Mouse (Mus musculus) megakaryocyte progenitor cell, adult 5-6 weeks (primary cell): ENCODE measurements around the gene Hsd17b14. TPM values are rescaled to one million over a fixed set of nuclear protein-coding genes. Genes with fewer than 3 reads are reported as not detected.

Experiments used
- ATAC-seq: replicated peaks from 2 replicates; pipeline ENCODE4 v1.8.0; 2016; ENCODE audit warnings: mild to moderate bottlenecking, moderate TSS enrichment, inconsistent platforms; ENCODE audit not compliant: poor library complexity
- total RNA-seq, 2 experiments: library from RNA; stranded (forward) in 1 of 2; stranded (reverse) in 1 of 2; fragments of 157-497, 149-512 nt in 1 of 2; fragments of 200-1000 nt in 1 of 2; gene quantifications; 2 replicates each; pipeline versions ENCODE4 v1.2.3 to v1.2.4; 2015 to 2017

The Hsd17b14 gene
- total RNA-seq, 2 experiments from 2014 or later = 0.22 to 1.2 TPM

DNA sequence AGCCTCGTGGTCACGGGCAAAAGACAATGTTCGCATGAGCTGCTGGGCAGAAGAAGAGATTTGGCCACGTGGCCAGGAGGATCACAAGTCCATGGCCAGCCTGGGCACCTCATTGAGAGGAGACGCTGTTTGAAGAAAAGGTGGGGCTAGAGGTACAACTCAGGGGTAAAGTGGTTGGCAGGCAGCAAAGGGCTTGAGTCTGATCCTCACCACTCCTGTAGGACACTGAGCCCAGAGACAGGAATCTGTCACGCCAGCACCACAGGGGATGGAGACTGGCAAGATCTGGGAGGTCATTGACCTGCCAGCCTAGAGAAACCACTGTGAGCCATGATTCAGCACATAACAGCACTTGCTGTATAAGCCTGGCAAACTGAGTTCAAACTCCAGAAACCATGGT, 42.8 kb downstream of the Hsd17b14 start:
- no peak for ATAC-seq

DNA sequence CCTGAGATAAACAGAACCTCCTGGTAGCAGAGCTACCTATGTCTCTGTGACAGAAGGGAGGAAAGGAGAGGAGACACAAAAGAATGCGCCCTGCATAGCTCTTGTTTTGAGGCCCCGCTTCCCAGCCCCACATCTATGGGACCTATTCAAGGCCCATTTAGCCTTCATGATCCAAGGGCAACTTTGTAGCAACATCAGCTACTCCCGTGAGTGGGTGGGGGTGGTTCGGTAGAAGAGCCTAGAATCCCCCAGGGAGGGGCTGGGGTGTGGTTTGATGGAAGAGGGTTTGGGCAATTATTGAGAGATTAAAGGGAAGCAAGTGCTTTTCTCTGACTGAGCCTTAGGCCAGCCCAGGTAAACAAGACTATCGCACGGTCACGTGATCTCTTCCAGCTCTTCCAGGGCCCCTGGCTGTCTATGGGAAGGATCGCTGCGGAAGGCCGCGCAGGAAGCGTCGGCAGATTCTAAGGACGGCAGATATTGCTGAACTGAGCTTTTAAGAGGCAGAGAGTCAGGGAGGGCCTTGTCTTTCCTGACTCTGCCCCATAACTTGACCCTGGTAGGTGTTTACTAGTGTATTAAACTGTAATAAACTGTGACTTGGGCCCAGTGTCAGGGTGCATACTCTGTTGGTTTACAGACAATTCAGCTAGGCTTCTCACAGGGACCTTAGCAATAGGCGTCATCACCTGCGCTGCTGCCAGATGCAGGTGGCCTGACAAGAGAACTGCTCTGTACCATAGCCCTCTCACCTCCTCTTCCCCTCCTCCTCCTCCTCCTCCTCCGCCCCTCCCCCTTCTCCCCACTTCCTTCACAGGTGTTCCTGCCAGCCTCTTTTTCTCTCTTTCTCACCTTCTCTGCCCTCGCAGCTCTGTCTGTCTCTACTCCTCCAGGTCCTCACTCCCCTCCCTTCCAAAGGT, 44.5 kb downstream of the Hsd17b14 start:
- ATAC-seq = no peak

DNA sequence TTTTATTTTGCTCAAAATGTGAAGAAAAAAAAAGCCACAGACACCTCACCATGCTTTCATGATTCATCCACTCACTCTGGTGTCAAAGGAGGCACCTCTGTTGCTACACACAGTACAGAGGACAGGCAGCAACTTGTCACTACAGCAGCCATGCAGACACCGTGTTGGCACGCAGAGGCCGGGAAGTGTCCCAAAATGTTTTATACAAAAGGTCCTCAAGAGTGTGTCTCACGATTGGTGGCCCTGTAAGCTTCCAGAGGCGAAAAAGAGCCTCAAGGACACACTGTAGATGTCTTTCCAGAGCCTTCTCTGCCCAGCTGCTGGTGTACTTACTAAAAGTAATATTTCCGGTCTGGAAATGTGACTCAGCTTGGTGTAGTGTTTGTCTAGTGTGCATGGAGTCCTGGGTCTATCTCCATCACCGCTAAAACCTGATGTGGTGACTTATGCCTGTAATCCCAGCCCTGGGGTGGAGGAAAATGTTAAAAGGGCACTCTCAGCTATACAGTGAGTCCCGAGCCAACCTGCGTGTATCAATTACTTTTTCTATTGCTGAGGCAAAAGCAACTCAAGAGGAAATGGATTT, 51.1 kb downstream of the Hsd17b14 start:
- no peak for ATAC-seq

DNA sequence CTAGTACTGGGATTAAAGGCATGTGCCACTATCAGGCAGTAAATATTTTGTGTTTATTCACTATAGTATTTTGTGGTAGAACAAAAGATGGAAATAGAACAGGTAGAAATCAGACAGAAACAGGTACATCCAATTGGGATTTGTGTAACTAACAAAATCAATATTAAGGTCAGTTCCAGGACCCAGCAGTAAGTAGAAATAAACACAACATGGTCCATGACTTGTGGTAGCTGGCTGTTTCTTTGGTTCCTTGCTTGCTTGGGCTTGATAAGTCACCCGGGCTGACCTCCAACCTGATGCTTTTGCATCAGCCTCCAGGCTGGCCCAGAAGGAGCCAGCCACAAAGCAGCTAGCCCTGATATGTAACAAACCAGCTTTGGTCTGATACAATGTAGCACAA, 54.8 kb downstream of the Hsd17b14 start:
- no peak for ATAC-seq

DNA sequence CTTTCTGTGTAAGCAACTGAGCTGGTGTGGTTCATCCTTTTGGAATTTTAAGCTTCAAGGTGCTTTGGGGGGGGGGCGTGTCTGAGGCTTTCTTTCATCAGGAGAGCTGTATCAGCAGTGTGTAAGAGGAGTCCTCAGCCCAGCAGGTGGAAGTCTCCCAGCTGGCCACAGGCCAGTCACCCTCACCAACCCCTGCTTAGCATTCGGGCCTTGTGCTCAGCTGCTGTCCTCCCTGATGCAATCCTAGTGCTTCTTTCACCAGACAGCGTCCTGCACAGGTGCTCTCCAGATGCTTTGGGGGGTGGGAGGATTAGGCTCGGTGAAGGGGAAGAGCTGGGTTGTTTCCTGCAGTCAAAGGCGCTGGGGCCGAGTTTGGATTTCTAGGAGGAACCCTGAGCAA, 61.6 kb downstream of the Hsd17b14 start:
- ATAC-seq = no peak

DNA sequence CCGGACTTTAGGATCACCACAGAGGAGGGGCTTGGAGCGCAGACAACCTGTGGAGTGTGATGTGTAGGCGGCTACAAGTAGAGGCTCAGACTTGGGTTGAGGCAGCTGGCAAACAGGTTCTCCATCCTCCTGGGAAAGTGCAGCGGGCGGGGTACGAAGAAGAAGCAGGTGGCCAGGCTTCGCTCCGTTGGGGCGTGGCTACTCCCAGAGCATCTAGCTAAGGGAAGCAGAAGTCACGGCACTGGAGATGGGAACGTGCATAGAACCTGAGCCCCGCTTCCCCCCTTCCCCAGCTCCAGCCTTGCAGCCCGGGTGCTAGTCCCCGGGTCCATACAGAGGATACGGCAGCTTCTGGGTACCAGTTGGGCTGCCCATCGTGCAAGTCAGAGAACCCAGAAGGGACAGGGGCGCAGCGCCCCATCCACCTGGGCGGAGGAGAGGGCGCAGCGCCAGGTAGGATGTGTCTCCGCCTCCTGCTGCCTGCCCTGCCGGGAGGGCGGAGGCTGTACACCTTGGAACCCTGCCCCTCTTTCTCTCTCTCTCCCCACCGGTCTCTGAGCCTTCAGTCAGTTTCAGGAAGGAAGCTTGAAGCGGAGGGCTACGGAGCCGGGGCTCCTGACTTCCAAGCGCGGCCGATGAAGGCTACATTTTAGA, 62.5 kb downstream of the Hsd17b14 start, which contains the start of gene Fut1:
Fut1 (plus strand) TSS at position 248 of the 654 bp plus-strand sequence.
- ATAC-seq = no peak

Other genes starting within 250 kb of the Hsd17b14 start
Only the 30 nearest of the 35 such genes appear.
- gene Lin7b, start 184.3 kb upstream of the Hsd17b14 start, total RNA-seq (2015) = not detected in 2 replicates
- gene Lin7b, start 184.3 kb upstream of the Hsd17b14 start, total RNA-seq (2017) = not detected in 2 replicates
- 105 and 107 TPM in 2 replicates for gene Snrnp70, start 159.2 kb upstream of the Hsd17b14 start, total RNA-seq (2015)
- 387 and 490 TPM in 2 replicates for gene Snrnp70, start 159.2 kb upstream of the Hsd17b14 start, total RNA-seq (2017)
- not detected in 2 replicates for gene Kcna7, start 149.2 kb upstream of the Hsd17b14 start, total RNA-seq (2015)
- not detected in 2 replicates for gene Kcna7, start 149.2 kb upstream of the Hsd17b14 start, total RNA-seq (2017)
- 0.10 TPM in 1 of 2 replicates, not detected in the other for gene Ntf5, start 141.2 kb upstream of the Hsd17b14 start, total RNA-seq (2015)
- gene Ntf5, start 141.2 kb upstream of the Hsd17b14 start, total RNA-seq (2017) = not detected in 2 replicates
- not detected in 2 replicates for gene Lhb, start 134.1 kb upstream of the Hsd17b14 start, total RNA-seq (2015)
- not detected in 2 replicates for gene Lhb, start 134.1 kb upstream of the Hsd17b14 start, total RNA-seq (2017)
- gene Gys1, start 120.0 kb upstream of the Hsd17b14 start, total RNA-seq (2015) = 22.6 and 26.2 TPM in 2 replicates
- 22.3 and 24.4 TPM in 2 replicates for gene Gys1, start 120.0 kb upstream of the Hsd17b14 start, total RNA-seq (2017)
- gene Ruvbl2, start 116.8 kb upstream of the Hsd17b14 start, total RNA-seq (2015) = 180 and 205 TPM in 2 replicates
- 170 and 193 TPM in 2 replicates for gene Ruvbl2, start 116.8 kb upstream of the Hsd17b14 start, total RNA-seq (2017)
- 1,479 and 1,608 TPM in 2 replicates for gene Ftl1, start 95.0 kb upstream of the Hsd17b14 start, total RNA-seq (2015)
- gene Ftl1, start 95.0 kb upstream of the Hsd17b14 start, total RNA-seq (2017) = 770 and 961 TPM in 2 replicates
- gene Bax, start 88.0 kb upstream of the Hsd17b14 start, total RNA-seq (2015) = 20.7 and 21.5 TPM in 2 replicates
- gene Bax, start 88.0 kb upstream of the Hsd17b14 start, total RNA-seq (2017) = 29.6 and 35.2 TPM in 2 replicates
- 0.07 TPM in 1 of 2 replicates, not detected in the other for gene Tulp2, start 73.0 kb upstream of the Hsd17b14 start, total RNA-seq (2015)
- not detected in 2 replicates for gene Tulp2, start 73.0 kb upstream of the Hsd17b14 start, total RNA-seq (2017)
- gene Gm45808, start 68.1 kb upstream of the Hsd17b14 start, total RNA-seq (2015) = not detected in 2 replicates
- not detected in 2 replicates for gene Gm45808, start 68.1 kb upstream of the Hsd17b14 start, total RNA-seq (2017)
- 18.6 and 22.4 TPM in 2 replicates for gene Dhdh, start 66.1 kb upstream of the Hsd17b14 start, total RNA-seq (2015)
- gene Dhdh, start 66.1 kb upstream of the Hsd17b14 start, total RNA-seq (2017) = 18.1 and 20.7 TPM in 2 replicates
- 112 and 114 TPM in 2 replicates for gene Nucb1, start 44.5 kb upstream of the Hsd17b14 start, total RNA-seq (2015)
- 387 and 408 TPM in 2 replicates for gene Nucb1, start 44.5 kb upstream of the Hsd17b14 start, total RNA-seq (2017)
- gene Ppp1r15a, start 28.6 kb upstream of the Hsd17b14 start, total RNA-seq (2015) = 46.2 and 56.7 TPM in 2 replicates
- gene Ppp1r15a, start 28.6 kb upstream of the Hsd17b14 start, total RNA-seq (2017) = 70.0 and 90.7 TPM in 2 replicates
- 0.67 TPM in 1 of 2 replicates, not detected in the other for gene Plekha4, start 28.6 kb upstream of the Hsd17b14 start, total RNA-seq (2015)
- 0.04 and 0.34 TPM in 2 replicates for gene Plekha4, start 28.6 kb upstream of the Hsd17b14 start, total RNA-seq (2017)
- gene Bcat2, start 15.3 kb downstream of the Hsd17b14 start, total RNA-seq (2015) = 43.5 and 55.9 TPM in 2 replicates
- gene Bcat2, start 15.3 kb downstream of the Hsd17b14 start, total RNA-seq (2017) = 37.0 and 44.0 TPM in 2 replicates
- not detected in 2 replicates for gene Fgf21, start 60.6 kb downstream of the Hsd17b14 start, total RNA-seq (2015)
- gene Fgf21, start 60.6 kb downstream of the Hsd17b14 start, total RNA-seq (2017) = not detected in 2 replicates
- not detected in 2 replicates for gene Fut1, start 62.4 kb downstream of the Hsd17b14 start, total RNA-seq (2015)
- gene Fut1, start 62.4 kb downstream of the Hsd17b14 start, total RNA-seq (2017) = not detected in 2 replicates
- gene Izumo1, start 66.9 kb downstream of the Hsd17b14 start, total RNA-seq (2015) = 0.32 TPM in 1 of 2 replicates, not detected in the other
- 0.24 TPM in 1 of 2 replicates, not detected in the other for gene Izumo1, start 66.9 kb downstream of the Hsd17b14 start, total RNA-seq (2017)
- gene Rasip1, start 72.6 kb downstream of the Hsd17b14 start, total RNA-seq (2015) = 0.10 TPM in 1 of 2 replicates, not detected in the other
- 0.08 TPM in 1 of 2 replicates, not detected in the other for gene Rasip1, start 72.6 kb downstream of the Hsd17b14 start, total RNA-seq (2017)
- gene Mamstr, start 85.1 kb downstream of the Hsd17b14 start, total RNA-seq (2015) = 0.64 TPM in 1 of 2 replicates, not detected in the other
- gene Mamstr, start 85.1 kb downstream of the Hsd17b14 start, total RNA-seq (2017) = 0.12 TPM in 1 of 2 replicates, not detected in the other
- gene Fut2, start 111.5 kb downstream of the Hsd17b14 start, total RNA-seq (2015) = not detected in 2 replicates
- not detected in 2 replicates for gene Fut2, start 111.5 kb downstream of the Hsd17b14 start, total RNA-seq (2017)
- not detected in 2 replicates for gene Ntn5, start 129.1 kb downstream of the Hsd17b14 start, total RNA-seq (2015)
- not detected in 2 replicates for gene Ntn5, start 129.1 kb downstream of the Hsd17b14 start, total RNA-seq (2017)
- gene Sec1, start 139.5 kb downstream of the Hsd17b14 start, total RNA-seq (2015) = not detected in 2 replicates
- not detected in 2 replicates for gene Sec1, start 139.5 kb downstream of the Hsd17b14 start, total RNA-seq (2017)
- not detected in 2 replicates for gene Car11, start 144.9 kb downstream of the Hsd17b14 start, total RNA-seq (2015)
- not detected in 2 replicates for gene Car11, start 144.9 kb downstream of the Hsd17b14 start, total RNA-seq (2017)
- 3.6 and 5.6 TPM in 2 replicates for gene Dbp, start 150.2 kb downstream of the Hsd17b14 start, total RNA-seq (2015)
- gene Dbp, start 150.2 kb downstream of the Hsd17b14 start, total RNA-seq (2017) = 6.2 and 7.2 TPM in 2 replicates
- gene Rpl18, start 160.6 kb downstream of the Hsd17b14 start, total RNA-seq (2015) = 1,825 and 1,988 TPM in 2 replicates
- gene Rpl18, start 160.6 kb downstream of the Hsd17b14 start, total RNA-seq (2017) = 1,777 and 2,306 TPM in 2 replicates
- 10.6 and 14.5 TPM in 2 replicates for gene Sphk2, start 163.1 kb downstream of the Hsd17b14 start, total RNA-seq (2015)
- 9.8 and 10.2 TPM in 2 replicates for gene Sphk2, start 163.1 kb downstream of the Hsd17b14 start, total RNA-seq (2017)
- 0.54 and 0.78 TPM in 2 replicates for gene Fam83e, start 166.3 kb downstream of the Hsd17b14 start, total RNA-seq (2015)
- 0.37 and 0.51 TPM in 2 replicates for gene Fam83e, start 166.3 kb downstream of the Hsd17b14 start, total RNA-seq (2017)
- not detected in 2 replicates for gene Spaca4, start 170.9 kb downstream of the Hsd17b14 start, total RNA-seq (2015)
- not detected in 2 replicates for gene Spaca4, start 170.9 kb downstream of the Hsd17b14 start, total RNA-seq (2017)